Mouse (Mus musculus): ENCODE results near the gene Sbno2.

Gene Sbno2

GRCm38 (mm10) chr10:80141786-80142529 is 36.6 kb upstream of the Sbno2 start:
- peak; percentile 86 for DNase-seq

- DNase-seq: peak; percentile 90
Observed at GRCm38 (mm10) chr10:80141243-80141642, 35.9 kb upstream of the Sbno2 start.

GRCm38 (mm10) chr10:80140666-80141035 is 35.3 kb upstream of the Sbno2 start, which contains the start of gene Cbarp:
Gene Cbarp (minus strand): TSS chr10:80140835.
- no peak for DNase-seq

DNA sequence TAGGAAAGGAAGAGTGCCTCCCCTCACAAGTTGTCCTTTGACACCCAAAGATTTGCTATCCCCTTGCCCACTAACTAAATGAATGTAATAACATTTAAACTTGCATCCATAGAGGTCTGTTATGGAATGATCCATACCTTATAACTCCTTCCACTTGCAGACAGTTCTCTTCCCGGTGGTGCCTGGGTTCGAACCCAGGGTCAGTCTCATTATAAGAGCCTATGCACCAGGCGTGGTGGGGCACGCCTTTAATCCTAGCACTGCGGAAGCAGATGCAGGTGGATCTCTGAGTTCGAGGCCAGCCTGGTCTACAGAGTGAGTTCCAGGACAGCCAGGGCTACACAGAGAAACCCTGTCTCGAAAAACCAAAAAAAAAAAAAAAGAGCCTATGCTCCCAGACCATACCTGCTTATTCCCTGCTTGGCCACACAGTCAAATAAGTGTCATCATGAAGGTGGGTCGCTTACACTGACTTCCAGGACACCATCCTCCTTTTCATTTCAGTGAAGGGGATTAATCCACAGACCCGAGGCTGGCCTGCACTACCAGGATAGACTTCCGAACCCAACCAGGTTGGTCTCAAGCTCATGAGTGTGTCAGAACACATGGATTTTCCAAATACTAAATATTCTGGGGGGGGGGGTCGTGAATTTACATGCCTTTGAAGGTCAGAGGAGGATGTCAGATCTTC is 34.7 kb upstream of the Sbno2 start:
- DNase-seq: no peak

DNA sequence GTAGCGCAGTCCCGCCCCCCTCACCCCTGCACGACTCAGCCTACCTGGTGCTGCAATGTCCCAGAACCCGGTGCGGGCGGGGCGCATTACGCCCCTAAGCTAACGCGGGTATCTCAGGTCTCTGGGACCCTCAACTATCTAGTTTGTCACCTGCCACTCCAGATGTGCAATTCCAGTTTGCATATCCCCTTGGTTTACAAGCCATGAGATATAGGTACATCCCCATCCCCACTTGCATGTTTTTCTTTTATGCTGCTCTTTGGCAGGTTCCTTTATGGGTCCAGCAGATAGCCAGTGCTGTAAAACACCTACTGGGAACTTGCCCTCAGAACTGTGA is 34.0 kb upstream of the Sbno2 start:
- DNase-seq: no peak

- peak; percentile 70 for DNase-seq
Observed at GRCm38 (mm10) chr10:80138553-80139438, 33.4 kb upstream of the Sbno2 start, which contains the start of gene Atp5d. Gene Atp5d (plus strand): TSS chr10:80138632.

- DNase-seq: no peak
Observed at GRCm38 (mm10) chr10:80137626-80138552, 32.5 kb upstream of the Sbno2 start.

GRCm38 (mm10) chr10:80136952-80137625 is 31.7 kb upstream of the Sbno2 start:
- DNase-seq: no peak

DNA sequence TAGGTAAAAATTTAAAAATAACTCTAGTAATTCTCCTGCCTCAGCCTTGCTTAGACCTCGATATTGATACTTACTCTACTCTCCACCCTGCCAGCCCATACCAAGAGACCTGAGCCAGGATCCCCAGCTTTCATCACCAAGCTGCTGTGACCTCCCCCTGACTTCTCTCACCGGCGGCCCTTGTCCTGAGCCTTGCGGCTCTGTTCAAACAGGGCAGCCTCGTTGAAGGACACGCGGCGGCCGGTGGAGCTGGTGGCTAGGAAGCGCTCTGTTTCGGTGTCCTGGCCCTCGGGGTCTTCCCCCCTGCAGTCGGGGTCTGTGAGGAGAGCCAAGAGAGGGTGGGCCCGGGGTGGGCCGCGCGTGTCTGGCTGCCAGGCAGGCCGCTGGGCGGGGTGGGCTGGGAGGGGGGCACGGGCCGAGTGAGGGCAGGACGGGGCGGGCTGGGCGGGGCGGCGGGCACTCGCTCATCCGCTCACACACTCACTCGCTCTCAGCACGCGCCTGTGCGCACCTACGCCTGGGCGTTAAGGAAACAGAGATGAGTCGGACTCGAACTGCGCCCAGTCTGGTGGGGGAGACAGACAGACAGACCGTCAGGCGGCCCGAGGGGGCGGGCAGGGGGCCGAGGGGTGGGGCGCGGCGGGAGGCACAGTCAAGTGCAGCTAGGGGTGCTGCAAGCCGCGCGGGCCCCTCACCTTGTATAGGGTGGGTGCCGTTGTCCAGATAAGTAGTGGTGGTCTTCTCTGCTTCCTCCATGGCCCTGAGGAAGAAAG is 31.0 kb upstream of the Sbno2 start:
- DNase-seq: no peak

DNA sequence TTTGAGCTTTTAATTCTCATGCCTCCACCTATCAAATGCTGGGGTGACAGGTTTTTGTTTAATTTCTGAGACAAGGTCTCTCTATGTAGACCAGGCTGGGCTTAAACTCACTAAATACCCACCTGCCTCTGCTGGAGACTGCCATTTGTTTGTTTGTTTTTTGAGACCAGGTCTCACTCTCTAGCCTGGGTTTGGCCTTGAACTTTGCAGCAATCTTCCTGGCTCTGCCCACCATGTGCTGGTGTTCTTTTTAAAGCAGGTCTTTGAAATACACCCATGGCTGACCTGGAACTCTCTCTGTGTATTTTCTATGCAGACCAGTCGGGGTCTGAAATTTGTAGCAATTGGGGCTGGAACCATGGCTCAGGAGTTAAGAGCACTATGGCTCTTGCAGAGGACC is 30.3 kb upstream of the Sbno2 start:
- DNase-seq: no peak

GRCm38 (mm10) chr10:80135161-80135560 is 29.8 kb upstream of the Sbno2 start:
- no peak for DNase-seq

GRCm38 (mm10) chr10:80134421-80134820 is 29.1 kb upstream of the Sbno2 start:
- no peak for DNase-seq

DNA sequence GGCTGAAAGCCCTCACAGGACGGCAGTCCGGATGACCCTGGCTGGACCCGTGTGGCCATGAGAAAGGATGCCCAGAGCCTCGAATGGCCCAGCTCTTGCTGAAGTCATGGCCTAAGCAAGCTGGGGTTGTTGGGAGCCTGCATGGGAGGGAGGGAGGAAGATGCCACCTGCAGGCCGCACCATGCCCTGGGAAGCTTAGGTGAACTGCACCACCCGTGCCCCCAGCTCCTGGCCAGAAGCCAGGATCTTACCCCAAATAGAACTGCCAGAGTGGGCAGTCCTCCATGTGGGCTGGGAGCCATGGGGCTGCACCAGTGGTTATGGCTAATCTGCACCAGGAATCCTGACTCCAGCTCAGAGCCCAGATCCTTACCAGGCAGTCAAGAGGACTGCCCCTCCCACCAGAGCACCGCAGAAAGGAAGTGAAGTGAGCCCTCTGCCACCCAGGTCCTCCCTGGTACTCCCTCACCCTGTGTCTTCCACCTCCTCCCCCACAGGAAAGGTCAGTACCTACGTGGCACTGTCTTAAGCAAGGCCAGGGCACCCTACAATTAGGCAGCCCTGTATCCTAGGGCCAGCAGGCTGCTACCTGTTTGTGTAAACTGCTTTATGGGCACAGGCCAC is 28.0 kb upstream of the Sbno2 start:
- no peak for DNase-seq

DNA sequence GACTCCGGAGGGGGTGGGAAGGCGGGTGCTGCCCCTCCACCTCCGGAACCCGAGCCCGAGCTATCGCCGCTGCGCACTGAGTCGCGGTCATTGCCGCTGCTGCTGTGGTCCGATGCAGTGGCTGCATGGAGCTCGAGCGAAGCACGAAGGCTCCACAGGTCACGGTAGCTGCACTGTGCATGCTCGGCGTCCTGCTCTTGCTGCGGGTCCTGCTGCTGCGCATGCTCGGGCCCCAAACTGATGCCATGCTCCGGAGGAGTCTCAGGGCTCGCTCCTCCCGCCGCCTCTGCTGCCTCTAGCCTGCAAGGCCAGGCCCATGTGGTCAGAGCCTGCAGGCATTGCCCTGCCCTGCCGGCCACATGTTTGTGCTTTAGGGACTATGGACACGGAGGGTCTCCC is 26.6 kb upstream of the Sbno2 start:
- no peak for DNase-seq

GRCm38 (mm10) chr10:80131316-80131951 is 26.1 kb upstream of the Sbno2 start:
- peak; percentile 72 for DNase-seq

DNA sequence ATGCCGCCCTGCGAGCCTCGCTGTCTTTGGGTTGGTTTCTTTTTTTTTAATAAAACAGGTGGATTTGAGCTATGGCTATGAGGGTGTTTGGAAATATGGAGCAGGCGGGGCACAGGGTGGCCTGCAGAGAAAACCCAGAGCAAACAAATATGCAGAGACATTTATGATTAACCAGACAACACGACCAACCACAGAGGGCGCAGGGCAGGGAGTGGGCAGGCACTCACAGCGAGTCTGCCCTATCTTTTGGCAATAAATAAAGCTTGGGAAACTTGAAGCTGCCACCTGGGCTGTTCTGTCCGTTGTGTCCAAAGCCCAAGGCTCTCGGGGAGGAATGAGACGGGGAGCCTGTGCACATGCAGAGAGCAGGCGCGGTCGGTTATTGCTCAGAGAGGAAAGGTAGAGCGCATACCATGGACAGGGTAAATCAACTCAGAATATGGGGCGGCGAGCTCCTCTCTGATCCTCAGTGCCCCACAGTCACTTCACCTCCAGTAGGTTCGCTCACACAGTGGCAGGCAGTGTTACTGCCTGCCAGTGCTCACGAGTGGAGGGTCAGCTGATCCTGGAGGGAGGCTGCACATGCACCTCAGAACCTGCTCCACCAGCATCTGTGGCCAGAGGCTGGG is 25.1 kb upstream of the Sbno2 start:
- peak; percentile 14 for DNase-seq

DNA sequence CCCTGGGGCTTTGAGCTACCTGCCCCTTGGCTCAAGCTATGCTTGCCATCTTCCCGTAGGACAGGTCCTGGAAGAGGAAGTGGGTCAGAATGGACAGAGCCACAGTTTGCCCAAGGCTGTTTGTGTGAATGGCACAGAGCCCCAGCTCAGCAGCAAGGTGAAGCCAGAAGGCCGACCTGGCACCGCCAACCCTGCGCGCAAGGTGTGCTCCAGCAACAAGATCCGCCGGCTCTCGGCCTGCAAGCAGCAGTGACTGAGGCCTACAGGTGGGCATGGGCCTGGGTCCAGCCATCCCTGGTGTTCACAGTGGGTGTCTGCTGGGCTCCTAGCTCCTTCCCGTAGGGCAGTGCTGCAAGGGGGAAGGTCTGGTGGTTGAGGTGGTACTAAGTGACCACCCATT is 24.5 kb upstream of the Sbno2 start:
- no peak for DNase-seq

DNA sequence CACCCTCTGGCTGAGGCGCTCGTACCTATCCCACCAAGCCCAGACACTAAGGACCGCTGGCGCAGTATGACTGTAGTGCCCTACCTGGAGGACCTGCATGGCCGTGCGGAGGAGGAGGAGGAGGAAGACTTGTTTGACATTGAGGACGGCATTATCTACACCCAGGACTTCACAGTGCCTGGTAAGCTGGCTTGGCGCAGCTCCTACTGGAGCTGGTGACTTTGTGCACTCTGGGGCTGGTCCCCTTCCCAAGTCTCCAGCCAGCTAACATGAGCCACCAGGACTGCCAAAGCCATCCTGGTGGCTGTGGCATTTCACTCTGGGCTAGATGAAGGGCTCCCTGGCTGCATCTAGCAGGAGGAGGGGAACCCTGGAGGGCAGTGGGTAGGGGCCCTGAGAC is 22.5 kb upstream of the Sbno2 start:
- DNase-seq: no peak

- no peak for DNase-seq
Observed at GRCm38 (mm10) chr10:80123932-80124562, 18.7 kb upstream of the Sbno2 start.
